Mouse (Mus musculus): ENCODE measurements around the gene Ccdc88a.

- TF ChIP-seq CTCF (IDR thresholded peaks at IDR 0.05; ENCODE audit: extremely low read depth, insufficient read depth, low read length) (no peak), POLR2A (IDR thresholded peaks at IDR 0.05; ENCODE audit: extremely low read depth, insufficient read depth, low read length) (no peak)
Observed at GRCm38 (mm10) chr11:29373050-29373395, 435 bp upstream of the Ccdc88a start.

All from cortical plate, adult 2 months (tissue).